Mouse (Mus musculus): ENCODE measurements at regions not wholly inside any gene's neighbourhood (a gene's known extent, or its start where the extent isn't known, plus 50 kb on each side); places are given as distances from the start of the nearest gene placed in this dataset.

GRCm38 (mm10) chr1:143074999-143075398 lies 565.5 kb upstream of the B3galt2 start:
- H3K4me3 ChIP-seq = no peak overlapping the region

GRCm38 (mm10) chr1:143080441-143080840 lies 560.0 kb upstream of the B3galt2 start:
- no peak overlapping the region for H3ac ChIP-seq (ENCODE audit: control insufficient read depth, insufficient read length)
- no peaks in the 10 kb centered on the region for H3K79me2 ChIP-seq (ENCODE audit: control insufficient read depth, insufficient read depth)
- no peaks in the 10 kb centered on the region for H3K27me3 ChIP-seq (ENCODE audit: control insufficient read depth, insufficient read depth, insufficient read length)
- no peaks in the 10 kb centered on the region for H3K36me3 ChIP-seq (ENCODE audit: control insufficient read depth, insufficient read depth)
- TF ChIP-seq TCF12 (IDR thresholded peaks at IDR 0.05; ENCODE audit: insufficient read depth, poor library complexity, severe bottlenecking) (no peak), USF1 (IDR thresholded peaks at IDR 0.05; ENCODE audit: low read depth) (no peak), REST (IDR thresholded peaks at IDR 0.05; ENCODE audit: insufficient read depth, insufficient read length) (no peak), CEBPB (IDR thresholded peaks at IDR 0.05; ENCODE audit: insufficient read depth, poor library complexity, severe bottlenecking) (no peak), POLR2AphosphoS2 (IDR thresholded peaks at IDR 0.05; ENCODE audit: insufficient read length, low read depth) (no peak)
- H3K4me3 ChIP-seq = no peak overlapping the region
- H3K4me2 ChIP-seq (ENCODE audit: low read depth) = no peak overlapping the region

More at GRCm38 (mm10) chr1:143074999-143075398, 565.5 kb upstream of the B3galt2 start:
- no peaks in the 10 kb centered on the region for H3K36me3 ChIP-seq (ENCODE audit: control insufficient read depth, insufficient read depth)
- no peak overlapping the region for H3ac ChIP-seq (ENCODE audit: control insufficient read depth, insufficient read length)
- H3K27me3 ChIP-seq (ENCODE audit: control insufficient read depth, insufficient read depth, insufficient read length) = no peaks in the 10 kb centered on the region
- no peaks in the 10 kb centered on the region for H3K79me2 ChIP-seq (ENCODE audit: control insufficient read depth, insufficient read depth)
- H3K4me2 ChIP-seq (ENCODE audit: low read depth) = no peak overlapping the region
- no peak for TF ChIP-seq POLR2A (IDR thresholded peaks at IDR 0.05; ENCODE audit: insufficient read length, low read depth)
- no peak for TF ChIP-seq REST (IDR thresholded peaks at IDR 0.05; ENCODE audit: insufficient read depth, insufficient read length)
- TF ChIP-seq MYOD1 (IDR thresholded peaks at IDR 0.05; ENCODE audit: control insufficient read depth in 1 of 3, insufficient read length in 2 of 3, low read depth in 2 of 3) = no peak
- no peak for TF ChIP-seq TCF3 (IDR thresholded peaks at IDR 0.05; ENCODE audit: insufficient read length, low read depth)
- no peak for TF ChIP-seq E2F4 (IDR thresholded peaks at IDR 0.05; ENCODE audit: insufficient read depth)

GRCm38 (mm10) chr1:143096904-143097303 lies 543.6 kb upstream of the B3galt2 start:
- H3K27me3 ChIP-seq (ENCODE audit: control insufficient read depth, insufficient read depth, insufficient read length) = no peaks in the 10 kb centered on the region
- H3K4me2 ChIP-seq (ENCODE audit: low read depth) = no peak overlapping the region
- no peak overlapping the region for H3K4me3 ChIP-seq
- TF ChIP-seq TCF3 (IDR thresholded peaks at IDR 0.05; ENCODE audit: insufficient read length, low read depth) (no peak), MYOD1 (IDR thresholded peaks at IDR 0.05; ENCODE audit: control insufficient read depth in 1 of 3, insufficient read length in 2 of 3, low read depth in 2 of 3) (no peak), MYOG (IDR thresholded peaks at IDR 0.05; ENCODE audit: control insufficient read depth in 1 of 3, insufficient read depth in 1 of 3, insufficient read length in 2 of 3, low read depth in 2 of 3) (no peak), SRF (IDR thresholded peaks at IDR 0.05; ENCODE audit: control insufficient read depth, insufficient read length, low read depth) (no peak), TCF12 (IDR thresholded peaks at IDR 0.05; ENCODE audit: insufficient read depth, poor library complexity, severe bottlenecking) (no peak), REST (IDR thresholded peaks at IDR 0.05; ENCODE audit: insufficient read depth, insufficient read length) (no peak)
- H3ac ChIP-seq (ENCODE audit: control insufficient read depth, insufficient read length) = no peak overlapping the region
- H3K36me3 ChIP-seq (ENCODE audit: control insufficient read depth, insufficient read depth) = no peaks in the 10 kb centered on the region
- no peaks in the 10 kb centered on the region for H3K79me2 ChIP-seq (ENCODE audit: control insufficient read depth, insufficient read depth)

- Histone ChIP-seq H3K36me3 (ENCODE audit: control insufficient read depth, insufficient read depth) (no peaks in the 10 kb centered on the region), H3ac (ENCODE audit: control insufficient read depth, insufficient read length) (no peak overlapping the region), H3K4me2 (ENCODE audit: low read depth) (no peak overlapping the region), H3K27me3 (ENCODE audit: control insufficient read depth, insufficient read depth, insufficient read length) (no peaks in the 10 kb centered on the region), H3K79me2 (ENCODE audit: control insufficient read depth, insufficient read depth) (no peaks in the 10 kb centered on the region), H3K4me3 (no peak overlapping the region)
- TF ChIP-seq REST (IDR thresholded peaks at IDR 0.05; ENCODE audit: insufficient read depth, insufficient read length) = no peak
- no peak for TF ChIP-seq SRF (IDR thresholded peaks at IDR 0.05; ENCODE audit: control insufficient read depth, insufficient read length, low read depth)
- TF ChIP-seq POLR2AphosphoS2 (IDR thresholded peaks at IDR 0.05; ENCODE audit: insufficient read length, low read depth) = no peak
- TF ChIP-seq POLR2A (IDR thresholded peaks at IDR 0.05; ENCODE audit: insufficient read length, low read depth) = no peak
- no peak for TF ChIP-seq USF1 (IDR thresholded peaks at IDR 0.05; ENCODE audit: low read depth)
- TF ChIP-seq TCF12 (IDR thresholded peaks at IDR 0.05; ENCODE audit: insufficient read depth, poor library complexity, severe bottlenecking) = no peak
- no peak for TF ChIP-seq TCF3 (IDR thresholded peaks at IDR 0.05; ENCODE audit: insufficient read length, low read depth)
- no peak for TF ChIP-seq CEBPB (IDR thresholded peaks at IDR 0.05; ENCODE audit: insufficient read depth, poor library complexity, severe bottlenecking)
- no peak for TF ChIP-seq MYOG (IDR thresholded peaks at IDR 0.05; ENCODE audit: control insufficient read depth in 1 of 3, insufficient read depth in 1 of 3, insufficient read length in 2 of 3, low read depth in 2 of 3)
- no peak for TF ChIP-seq MYOD1 (IDR thresholded peaks at IDR 0.05; ENCODE audit: control insufficient read depth in 1 of 3, insufficient read length in 2 of 3, low read depth in 2 of 3)
- TF ChIP-seq E2F4 (IDR thresholded peaks at IDR 0.05; ENCODE audit: insufficient read depth) = no peak
- TF ChIP-seq MAX (IDR thresholded peaks at IDR 0.05; ENCODE audit: low read depth) = no peak
Observed at GRCm38 (mm10) chr1:143098307-143098706, 542.2 kb upstream of the B3galt2 start.

- H3K36me3 ChIP-seq (ENCODE audit: control insufficient read depth, insufficient read depth) = no peaks in the 10 kb centered on the region
- TF ChIP-seq MYOD1 (IDR thresholded peaks at IDR 0.05; ENCODE audit: control insufficient read depth in 1 of 3, insufficient read length in 2 of 3, low read depth in 2 of 3) (no peak), CEBPB (IDR thresholded peaks at IDR 0.05; ENCODE audit: insufficient read depth, poor library complexity, severe bottlenecking) (no peak), POLR2A (IDR thresholded peaks at IDR 0.05; ENCODE audit: insufficient read length, low read depth) (no peak), USF1 (IDR thresholded peaks at IDR 0.05; ENCODE audit: low read depth) (no peak), POLR2AphosphoS2 (IDR thresholded peaks at IDR 0.05; ENCODE audit: insufficient read length, low read depth) (no peak), REST (IDR thresholded peaks at IDR 0.05; ENCODE audit: insufficient read depth, insufficient read length) (no peak), MYOG (IDR thresholded peaks at IDR 0.05; ENCODE audit: control insufficient read depth in 1 of 3, insufficient read depth in 1 of 3, insufficient read length in 2 of 3, low read depth in 2 of 3) (no peak), E2F4 (IDR thresholded peaks at IDR 0.05; ENCODE audit: insufficient read depth) (no peak), MAX (IDR thresholded peaks at IDR 0.05; ENCODE audit: low read depth) (no peak), TCF3 (IDR thresholded peaks at IDR 0.05; ENCODE audit: insufficient read length, low read depth) (no peak), SRF (IDR thresholded peaks at IDR 0.05; ENCODE audit: control insufficient read depth, insufficient read length, low read depth) (no peak)
- H3ac ChIP-seq (ENCODE audit: control insufficient read depth, insufficient read length) = no peak overlapping the region
- no peak overlapping the region for H3K4me3 ChIP-seq
- H3K27me3 ChIP-seq (ENCODE audit: control insufficient read depth, insufficient read depth, insufficient read length) = no peaks in the 10 kb centered on the region
- no peaks in the 10 kb centered on the region for H3K79me2 ChIP-seq (ENCODE audit: control insufficient read depth, insufficient read depth)
- H3K4me2 ChIP-seq (ENCODE audit: low read depth) = no peak overlapping the region
Observed at GRCm38 (mm10) chr1:143122185-143122584, 518.3 kb upstream of the B3galt2 start.

Measured in myocyte (in vitro differentiated cells).